Mouse (Mus musculus): ENCODE data around the gene Iqgap2. TPM values are rescaled to one million over a fixed set of nuclear protein-coding genes. Genes with fewer than 3 reads are reported as not detected.
A peak's percentile ranks its signal among the peaks of the same experiment; 100 is the strongest.

Iqgap2 gene
- total RNA-seq, 2 experiments from 2014 or later, result 10.2 to 11.5 TPM

GRCm38 (mm10) chr13:95719320-95720232, 172.1 kb downstream of the Iqgap2 start:
- DNase-seq (ENCODE audit: low spot score in 2 of 2), result peak; percentile 31 to 63

GRCm38 (mm10) chr13:95715356-95715755, 176.4 kb downstream of the Iqgap2 start:
- no peak for DNase-seq (ENCODE audit: low spot score in 2 of 2)

- no peak for DNase-seq (ENCODE audit: low spot score in 2 of 2)
These were observed 177.3 kb downstream of the Iqgap2 start for GRCm38 (mm10) chr13:95714271-95714975.

GRCm38 (mm10) chr13:95712570-95713268, 179.0 kb downstream of the Iqgap2 start:
- DNase-seq (ENCODE audit: low spot score in 2 of 2), result no peak

- DNase-seq (ENCODE audit: low spot score in 2 of 2), result no peak
These were observed 179.7 kb downstream of the Iqgap2 start for GRCm38 (mm10) chr13:95712054-95712453.

GRCm38 (mm10) chr13:95705589-95705988, 186.1 kb downstream of the Iqgap2 start:
- DNase-seq (ENCODE audit: low spot score in 2 of 2), result no peak

- no peak for DNase-seq (ENCODE audit: low spot score in 2 of 2)
These were observed 188.3 kb downstream of the Iqgap2 start for GRCm38 (mm10) chr13:95703376-95703775.

- DNase-seq (ENCODE audit: low spot score in 2 of 2), result no peak
These were observed 193.8 kb downstream of the Iqgap2 start for GRCm38 (mm10) chr13:95697874-95698273.

GRCm38 (mm10) chr13:95696654-95697163, 195.0 kb downstream of the Iqgap2 start, which contains the start of gene F2rl2:
Gene F2rl2 (plus strand): TSS chr13:95696853.
- no peak for DNase-seq (ENCODE audit: low spot score in 2 of 2)

GRCm38 (mm10) chr13:95696120-95696653, 195.5 kb downstream of the Iqgap2 start:
- DNase-seq (ENCODE audit: low spot score in 2 of 2), result no peak

- no peak for DNase-seq (ENCODE audit: low spot score in 2 of 2)
These were observed 199.5 kb downstream of the Iqgap2 start for GRCm38 (mm10) chr13:95692201-95692600.

GRCm38 (mm10) chr13:95688576-95688975, 203.1 kb downstream of the Iqgap2 start:
- DNase-seq (ENCODE audit: low spot score in 2 of 2), result no peak

- DNase-seq (ENCODE audit: low spot score in 2 of 2), result no peak
These were observed 206.0 kb downstream of the Iqgap2 start for GRCm38 (mm10) chr13:95685736-95686135.

GRCm38 (mm10) chr13:95684656-95685244, 207.0 kb downstream of the Iqgap2 start:
- no peak for DNase-seq (ENCODE audit: low spot score in 2 of 2)

GRCm38 (mm10) chr13:95679491-95679941, 212.2 kb downstream of the Iqgap2 start:
- no peak for DNase-seq (ENCODE audit: low spot score in 2 of 2)

- no peak for DNase-seq (ENCODE audit: low spot score in 2 of 2)
These were observed 212.6 kb downstream of the Iqgap2 start for GRCm38 (mm10) chr13:95679078-95679477.

GRCm38 (mm10) chr13:95672372-95672771, 219.3 kb downstream of the Iqgap2 start:
- no peak for DNase-seq (ENCODE audit: low spot score in 2 of 2)

GRCm38 (mm10) chr13:95671108-95671897, 220.4 kb downstream of the Iqgap2 start:
- no peak for DNase-seq (ENCODE audit: low spot score in 2 of 2)

GRCm38 (mm10) chr13:95670534-95670933, 221.2 kb downstream of the Iqgap2 start:
- no peak for DNase-seq (ENCODE audit: low spot score in 2 of 2)

- DNase-seq (ENCODE audit: low spot score in 2 of 2), result no peak
These were observed 224.5 kb downstream of the Iqgap2 start for GRCm38 (mm10) chr13:95667260-95667659.

All from gastrocnemius, postnatal 4 days (tissue).